ENCODE assay signal across 11 mouse cellular contexts in the genomic region with DNA sequence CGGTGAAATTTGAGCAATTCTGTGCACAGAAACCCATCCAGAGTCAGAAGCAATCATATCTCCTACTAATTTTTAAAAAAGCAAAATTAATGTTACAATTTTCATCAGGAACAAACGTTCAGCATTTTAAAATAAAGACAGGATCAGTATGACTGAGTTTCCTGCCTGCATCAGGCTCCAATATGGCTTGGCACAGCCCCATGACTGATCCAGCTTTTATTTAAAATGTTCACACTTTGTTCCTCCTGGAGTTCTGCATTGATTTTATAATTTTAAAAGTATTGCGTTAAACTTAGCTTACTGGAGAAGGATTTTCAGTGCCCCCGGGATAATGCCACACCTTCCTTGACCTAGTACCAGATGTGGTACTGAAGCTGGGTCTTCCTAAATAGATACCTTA.
"Had no signal": no experiment of that assay in that cellular context is flagged by ENCODE, and none has a peak within 500 bp of the region (broad histone marks: within the 10 kb centered on the region; RNA-seq: fewer than 3 reads in every experiment).

No protein-coding gene starts in this region.

- DNase-seq: kidney, adult 18-20 months; kidney, adult 9 months; kidney, postnatal 14 days; kidney, postnatal 4 days; left cerebral cortex, postnatal 4 days; liver, postnatal 0 days; lung, embryonic 14.5 days; midbrain, embryonic 14.5 days; right cerebral cortex, postnatal 25 days; thymus, adult 2 months; thymus, postnatal 25 days had no signal
